Mouse (Mus musculus) MEL-GATA-1-ER (cell line): ENCODE measurements around the gene Car5b.
A peak's percentile ranks its signal among the peaks of the same experiment; 100 is the strongest.

ENCODE experiments used
- DNase-seq: peaks from one replicate; pipeline ENCODE4 v3.0.0-alpha.2; 2012; ENCODE audit warnings: low read depth; ENCODE audit errors: extremely low read depth

The Car5b gene

DNA sequence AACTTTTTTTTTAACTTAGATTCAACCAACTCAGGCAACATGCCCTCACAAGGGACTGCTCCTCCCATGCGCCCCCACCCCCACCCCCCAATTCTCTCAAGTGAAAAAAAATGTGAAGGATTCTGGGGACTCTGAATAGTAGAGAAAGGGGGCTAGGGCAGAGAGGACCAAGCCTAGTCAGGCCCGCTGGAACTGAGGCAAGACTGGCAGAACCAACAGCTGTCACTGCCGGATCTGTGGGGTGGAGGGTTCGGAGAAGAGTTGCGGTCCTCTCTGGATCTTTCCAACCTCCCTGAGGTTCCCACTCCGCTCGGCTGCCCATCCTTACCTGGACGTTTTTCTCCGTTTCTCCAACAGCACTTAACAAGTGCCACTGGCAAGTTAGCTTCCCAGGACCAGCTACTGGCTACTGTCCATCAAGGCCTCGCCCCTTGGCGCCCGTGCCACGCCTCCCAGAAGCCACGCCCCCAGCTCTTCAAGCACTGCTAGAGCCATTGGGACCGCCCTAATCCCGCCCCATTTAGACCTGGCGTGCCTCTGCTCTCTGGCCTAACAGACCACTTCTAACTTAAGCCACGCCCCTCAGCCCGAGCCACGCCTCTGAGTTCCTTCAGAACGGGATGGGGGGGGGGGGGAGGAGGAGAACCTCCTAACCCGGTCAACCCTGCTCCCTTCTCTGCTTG, at the start of gene Car5b:
TSS of gene Car5b (minus strand) at position 391 of the 683 bp plus-strand sequence.
- DNase-seq = peak; percentile 90

DNA sequence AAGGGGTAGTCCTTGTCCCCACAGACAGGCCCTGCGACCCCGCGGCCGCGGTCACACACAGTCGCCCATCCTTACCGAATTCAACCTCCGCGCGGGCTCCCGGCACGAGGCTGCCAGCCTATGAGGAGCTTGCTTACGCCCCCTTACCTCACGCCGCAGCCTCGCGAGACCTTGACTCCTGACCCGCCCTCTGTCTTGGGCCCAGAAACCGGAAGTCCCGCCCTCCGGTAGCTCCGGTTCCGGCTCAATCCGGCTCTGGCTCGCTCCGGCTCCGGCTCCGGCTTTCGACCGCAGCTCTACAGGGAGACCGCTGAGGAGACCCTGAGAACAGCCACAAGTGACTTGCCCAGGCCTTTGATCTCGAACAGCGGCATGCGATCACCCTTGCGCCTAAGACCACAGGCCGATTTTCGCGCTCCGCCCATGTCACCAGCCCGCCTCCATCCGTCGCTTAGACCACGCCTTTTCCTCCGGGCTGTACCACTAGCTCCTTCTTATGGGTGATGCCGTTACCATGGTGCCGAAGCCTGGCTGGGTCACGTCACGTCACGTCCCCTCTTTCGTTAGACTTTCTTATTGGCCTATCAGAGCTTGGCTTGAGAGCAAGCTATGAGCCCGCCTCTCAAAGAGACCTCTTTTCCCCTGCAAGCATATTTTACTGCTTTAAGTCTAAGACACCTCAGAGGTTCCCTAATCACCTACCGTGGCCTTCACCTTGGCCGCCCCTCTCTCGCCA, 48.4 kb upstream of the Car5b start, which contains the start of gene Siah1b:
TSS of gene Siah1b (minus strand) at position 454 of the 736 bp plus-strand sequence.
- DNase-seq = peak; percentile 98

DNA sequence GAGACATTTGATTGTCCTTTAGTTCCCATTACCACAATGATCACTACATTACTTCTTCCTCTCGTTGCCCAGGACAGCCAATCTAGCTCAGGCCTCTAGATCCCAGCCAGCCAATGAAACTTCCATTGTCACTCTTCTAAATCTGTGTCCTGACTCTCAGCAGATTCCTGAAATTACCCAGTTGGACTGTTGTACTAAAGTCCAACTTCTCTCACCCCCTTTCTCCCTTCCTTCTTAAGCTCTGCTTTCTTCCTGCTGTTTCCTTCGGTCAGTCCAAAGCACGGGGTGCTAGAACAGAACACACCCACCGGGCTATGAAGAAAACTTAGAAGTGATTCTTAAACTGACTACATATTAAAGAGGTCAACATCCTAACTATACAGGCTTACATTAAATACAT, 41.2 kb upstream of the Car5b start:
- DNase-seq = no peak

DNA sequence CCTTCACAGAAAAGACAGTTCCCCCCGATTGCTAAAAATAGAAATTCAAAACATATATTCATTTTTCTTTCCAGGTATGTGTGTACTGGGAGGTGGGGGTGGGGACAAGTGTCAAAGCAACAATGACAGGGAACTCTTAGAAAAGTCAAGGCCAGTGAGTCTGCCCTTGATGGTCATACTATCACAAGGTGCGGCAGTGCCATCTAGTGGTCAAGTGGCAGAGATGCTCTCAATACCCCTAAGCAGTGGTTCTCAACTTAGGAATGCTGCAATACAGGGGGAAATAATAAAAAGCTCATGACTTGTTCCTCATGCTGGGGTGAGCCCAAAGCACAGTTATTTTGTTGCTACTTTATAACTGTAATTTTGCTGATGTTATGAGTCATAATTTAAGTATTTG, 38.4 kb upstream of the Car5b start:
- peak; percentile 77 for DNase-seq

DNA sequence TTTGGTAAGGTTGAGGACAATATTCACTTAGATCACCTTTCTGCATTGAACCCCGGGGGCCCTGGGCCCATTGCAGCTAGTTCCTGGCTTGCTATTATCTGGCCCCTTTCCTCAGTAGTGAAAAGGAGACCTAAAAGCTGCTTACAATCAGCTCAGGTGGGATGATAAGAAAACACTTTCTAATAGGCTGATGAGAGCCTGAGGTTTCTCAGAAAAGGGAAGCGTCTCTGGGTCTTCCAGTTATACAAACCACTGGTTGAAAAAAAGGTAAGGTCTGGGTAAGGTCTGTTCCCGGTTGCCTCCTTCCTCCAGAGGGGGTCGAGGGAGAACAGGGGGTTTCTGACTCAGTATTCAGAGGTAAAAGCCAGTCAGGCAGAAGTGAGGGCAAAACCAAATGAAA, 31.3 kb upstream of the Car5b start:
- DNase-seq = peak; percentile 55

DNA sequence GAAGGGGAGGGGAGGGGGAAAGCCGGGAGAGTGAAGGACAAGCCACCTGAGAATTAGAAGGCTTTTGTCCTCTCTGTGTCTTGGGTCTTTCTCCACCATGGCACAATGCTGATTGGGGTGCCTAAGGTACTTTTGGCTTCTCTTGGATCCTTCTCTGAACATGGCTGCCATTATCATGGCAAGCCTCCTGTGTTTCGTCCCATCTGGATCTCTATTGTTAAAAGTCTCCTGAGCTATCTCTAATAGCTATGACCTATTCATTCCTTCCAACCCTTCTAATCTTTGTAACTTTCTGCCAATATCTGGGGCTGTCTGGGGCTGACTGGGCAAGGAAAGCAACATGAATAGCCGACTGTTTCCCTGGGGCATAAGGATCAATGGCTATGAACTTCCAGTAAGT, 30.7 kb upstream of the Car5b start:
- DNase-seq = no peak

DNA sequence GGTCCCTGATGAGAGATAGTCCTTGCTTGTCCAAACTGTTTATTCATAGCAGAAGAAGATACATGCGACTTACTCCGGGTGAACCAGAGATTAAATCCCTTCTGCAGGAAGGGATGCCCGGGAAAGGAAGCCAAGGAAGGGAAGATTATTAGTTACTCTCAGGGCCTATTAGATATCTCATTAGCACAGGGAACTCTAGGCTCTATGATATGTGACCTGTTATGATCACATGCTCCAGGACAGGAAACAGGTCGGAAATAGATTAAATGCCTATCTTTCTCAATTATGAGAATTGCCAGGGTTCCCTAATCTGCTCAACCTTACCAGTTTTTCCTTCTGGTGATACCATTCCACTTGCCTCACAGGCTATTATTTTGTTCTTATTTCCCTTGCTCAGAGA, 27.9 kb upstream of the Car5b start:
- peak; percentile 92 for DNase-seq

DNA sequence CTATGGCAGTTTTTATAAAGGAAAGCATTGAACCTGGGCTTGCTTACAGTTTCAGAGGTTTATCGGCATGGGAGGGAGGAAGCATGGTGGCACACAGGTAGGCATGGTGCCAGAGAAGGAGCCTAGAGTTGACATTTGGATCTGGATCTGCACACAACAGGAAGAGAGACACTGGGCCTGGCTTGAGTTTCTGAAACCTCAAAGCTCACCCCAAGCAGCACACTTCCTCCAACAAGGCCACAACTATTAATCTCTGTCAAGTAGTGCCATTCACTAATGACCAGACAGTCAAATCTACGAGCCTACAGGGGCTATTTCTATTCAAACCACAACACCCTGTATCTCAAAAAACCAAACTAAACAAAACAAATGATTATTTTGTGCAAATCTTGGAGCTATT, 18.9 kb upstream of the Car5b start:
- DNase-seq = no peak

DNA sequence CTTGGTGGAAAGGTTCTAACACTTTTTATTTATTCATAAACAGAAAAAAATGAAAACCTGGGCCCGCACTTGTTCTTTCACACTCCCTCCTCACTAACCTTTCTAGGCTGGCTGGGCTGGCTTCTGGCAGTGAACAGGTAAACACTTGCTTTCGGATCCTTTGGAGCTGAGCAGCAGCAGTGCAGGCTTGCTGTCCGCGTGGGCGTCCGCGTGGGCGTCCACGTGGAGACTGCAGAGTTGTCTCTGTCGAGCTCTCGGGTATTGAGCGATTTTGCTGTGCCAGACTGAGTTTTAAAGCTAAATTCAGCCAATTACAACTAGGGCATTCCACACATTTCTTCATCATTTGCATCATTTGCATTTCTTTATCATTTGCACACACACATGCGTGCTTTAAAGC, 14.3 kb upstream of the Car5b start:
- DNase-seq = no peak

DNA sequence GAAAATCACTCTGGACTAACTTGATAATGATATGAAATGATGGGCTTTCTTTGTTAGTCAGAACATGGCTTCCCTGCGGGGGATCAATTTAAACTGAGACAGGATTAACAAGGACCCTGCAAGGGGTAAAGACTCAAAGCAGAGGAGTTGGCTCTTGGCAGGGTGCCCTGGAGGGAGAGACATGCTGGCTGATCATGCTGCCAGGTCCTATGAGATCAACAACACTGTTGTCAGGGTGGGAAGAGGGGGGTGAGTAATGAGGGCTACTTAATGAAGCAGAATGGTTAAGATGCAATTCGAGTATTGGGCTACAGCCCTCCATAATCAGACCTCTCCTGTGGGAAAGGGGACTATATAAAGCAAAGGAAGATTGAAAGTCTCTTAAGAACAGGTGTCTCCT, 11.1 kb upstream of the Car5b start:
- no peak for DNase-seq

DNA sequence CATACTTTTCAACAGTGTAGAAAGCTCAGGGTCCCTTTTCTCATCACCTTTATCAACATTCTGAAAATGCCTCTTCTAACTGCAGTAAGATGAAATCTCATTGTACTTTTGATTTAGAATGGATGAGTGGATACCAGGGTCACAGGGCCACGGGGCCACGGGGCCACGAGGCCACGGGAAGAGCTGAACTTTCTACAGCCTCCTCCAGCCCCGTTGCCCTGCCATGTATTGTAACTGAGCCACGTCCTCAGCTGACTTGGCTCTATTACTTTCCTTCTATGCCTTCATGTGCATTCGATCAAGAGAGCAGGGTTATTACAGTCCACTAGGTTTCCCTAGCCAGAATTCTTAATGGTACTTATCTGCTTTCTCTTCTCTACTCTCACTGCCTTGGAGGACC, 8.1 kb upstream of the Car5b start:
- DNase-seq = no peak

DNA sequence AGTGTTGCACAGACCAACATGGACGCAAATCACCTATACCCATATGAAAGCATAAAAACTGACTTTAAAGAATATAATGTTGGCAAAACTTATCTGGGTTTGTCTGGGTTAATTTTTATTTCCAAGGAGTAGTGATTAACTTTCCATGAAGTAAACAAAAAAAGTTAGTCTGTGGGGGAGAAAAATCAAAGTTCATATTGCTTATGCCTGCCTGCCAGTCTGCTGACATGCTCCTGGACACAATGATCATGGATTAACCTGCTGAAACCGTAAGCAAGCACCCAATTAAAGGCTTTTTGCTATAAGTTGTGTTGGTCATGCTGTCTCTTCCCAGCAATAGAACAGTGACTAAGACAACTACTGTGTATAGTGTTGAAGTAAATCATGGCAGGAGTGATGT, 7.6 kb upstream of the Car5b start:
- DNase-seq = no peak

DNA sequence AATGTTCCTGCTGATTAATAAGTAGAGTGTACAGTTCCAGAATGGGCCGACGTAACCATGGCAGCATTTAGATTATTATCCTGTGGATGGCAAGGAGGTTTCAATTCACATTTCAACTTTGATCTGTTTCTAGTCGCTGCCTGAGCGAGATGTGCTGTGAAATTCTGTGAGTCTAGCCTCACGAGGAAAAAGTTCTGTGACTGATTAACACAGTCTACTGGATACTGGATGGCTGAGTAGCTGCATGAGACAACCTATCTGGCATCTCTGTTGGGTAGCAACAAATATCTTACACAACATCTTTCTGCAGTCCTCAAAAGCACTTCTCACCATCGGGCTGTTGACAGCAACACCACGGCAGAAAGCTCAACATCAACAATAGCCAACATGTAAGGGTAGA, 4.7 kb upstream of the Car5b start:
- DNase-seq = no peak

DNA sequence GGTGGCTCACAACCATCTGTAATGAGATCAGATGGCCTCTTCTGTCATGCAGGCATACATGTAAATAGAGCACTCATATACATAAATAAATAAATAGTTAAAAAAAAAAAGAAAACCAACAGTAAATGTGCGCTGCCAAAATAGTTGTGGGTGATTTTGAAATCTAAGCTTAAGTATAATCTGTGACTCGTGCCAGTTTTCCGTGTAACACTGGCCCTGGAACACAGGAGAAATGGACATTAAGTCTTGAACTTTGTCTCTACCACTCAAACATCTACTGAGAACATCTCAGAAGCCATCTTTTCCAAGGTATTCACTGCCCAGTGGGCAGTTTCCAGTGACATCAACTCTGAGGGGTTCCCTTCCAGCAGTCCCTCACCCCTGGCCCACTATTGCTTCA, 12.2 kb downstream of the Car5b start:
- no peak for DNase-seq

DNA sequence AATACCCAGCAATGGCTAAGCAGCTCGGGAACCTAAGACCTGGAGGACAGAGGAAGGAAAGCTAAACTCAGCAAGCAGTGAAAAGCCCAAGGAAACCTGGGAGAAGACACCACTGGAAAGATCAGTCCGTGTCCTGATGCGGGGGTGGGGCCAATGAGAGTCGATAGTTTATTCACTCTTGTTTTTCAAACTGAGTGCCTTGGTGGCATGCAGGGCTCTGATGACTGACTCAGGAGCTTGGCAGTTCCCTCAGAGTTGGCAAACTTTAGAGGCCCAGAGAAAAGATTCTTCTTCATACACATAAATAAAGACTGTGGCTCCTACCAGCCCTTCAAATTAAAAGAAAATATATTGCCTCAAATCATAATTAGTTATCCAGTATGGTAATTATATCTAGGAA, 12.8 kb downstream of the Car5b start:
- no peak for DNase-seq

DNA sequence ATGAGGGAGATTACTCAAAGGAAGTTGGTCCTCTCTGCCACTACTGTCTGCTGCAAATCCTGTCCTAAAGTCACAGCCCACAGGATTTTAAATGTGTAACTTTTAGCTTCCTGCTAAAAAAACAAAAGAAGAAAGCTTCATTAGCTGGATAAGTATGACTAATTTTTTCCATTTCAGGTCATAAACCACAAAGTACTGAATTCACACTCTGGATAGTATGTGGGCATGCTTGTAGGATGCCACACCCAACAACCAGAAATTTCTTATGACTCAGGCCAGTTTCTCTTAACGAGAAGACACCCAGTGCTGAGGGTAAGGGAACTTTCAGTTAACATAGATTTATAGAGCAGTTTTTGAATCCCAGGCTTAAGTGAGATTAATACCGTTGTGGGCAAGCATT, 14.5 kb downstream of the Car5b start:
- no peak for DNase-seq

DNA sequence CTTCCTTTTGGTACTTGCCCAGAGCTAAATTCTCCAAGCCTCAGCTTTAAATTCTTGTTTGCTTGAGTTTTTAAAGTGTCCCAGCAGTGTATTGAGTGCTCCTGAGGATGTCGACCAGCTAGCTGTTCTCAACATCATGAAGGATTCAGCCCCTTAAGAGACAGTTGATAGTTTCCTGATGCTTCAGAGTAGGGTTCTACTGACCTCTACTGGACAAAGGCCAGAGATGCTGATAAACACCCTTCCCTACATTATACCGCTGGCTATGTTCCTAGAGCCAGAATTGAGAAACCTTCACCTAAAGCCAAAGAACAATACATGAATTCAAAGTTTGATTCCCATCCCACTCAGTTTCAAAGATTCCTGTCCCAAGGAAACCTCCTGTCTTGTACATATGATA, 23.0 kb downstream of the Car5b start:
- no peak for DNase-seq

DNA sequence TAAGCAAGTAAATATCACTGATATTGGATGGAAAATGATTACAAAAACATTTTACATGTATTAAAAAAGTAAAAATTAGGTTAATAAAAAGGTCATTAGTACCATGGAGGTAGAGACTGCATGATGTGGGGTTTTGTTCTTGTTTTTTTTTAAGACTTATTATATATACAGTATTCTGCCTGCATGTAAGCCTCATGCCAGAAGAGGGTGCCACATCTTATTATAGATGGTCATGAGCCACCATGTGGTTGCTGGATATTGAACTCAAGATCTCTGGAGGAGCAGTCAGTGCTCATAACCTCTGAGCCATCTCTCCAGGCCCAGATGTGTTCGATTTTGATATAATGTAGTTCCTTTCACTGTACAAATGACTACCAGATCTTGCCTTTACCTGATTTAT, 27.9 kb downstream of the Car5b start:
- DNase-seq = no peak

DNA sequence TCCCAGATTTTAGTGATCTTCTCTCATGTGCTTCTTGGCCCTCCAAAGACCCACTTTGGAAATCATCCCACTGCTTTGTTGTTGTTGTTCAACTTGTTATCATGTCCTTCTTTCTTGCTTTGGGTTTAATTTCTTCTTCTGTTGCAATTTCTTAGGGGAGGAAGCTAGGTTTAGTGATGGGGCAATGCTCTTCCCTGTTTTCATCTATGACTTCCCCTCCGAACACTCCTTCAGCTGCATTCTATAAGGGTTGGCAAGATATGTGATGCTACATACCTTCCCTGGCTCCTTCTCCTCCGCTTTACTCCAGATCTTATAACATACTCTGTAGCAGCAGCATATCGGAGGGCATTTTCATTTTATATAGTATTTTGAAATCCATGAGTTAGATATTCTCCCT, 31.0 kb downstream of the Car5b start:
- no peak for DNase-seq

DNA sequence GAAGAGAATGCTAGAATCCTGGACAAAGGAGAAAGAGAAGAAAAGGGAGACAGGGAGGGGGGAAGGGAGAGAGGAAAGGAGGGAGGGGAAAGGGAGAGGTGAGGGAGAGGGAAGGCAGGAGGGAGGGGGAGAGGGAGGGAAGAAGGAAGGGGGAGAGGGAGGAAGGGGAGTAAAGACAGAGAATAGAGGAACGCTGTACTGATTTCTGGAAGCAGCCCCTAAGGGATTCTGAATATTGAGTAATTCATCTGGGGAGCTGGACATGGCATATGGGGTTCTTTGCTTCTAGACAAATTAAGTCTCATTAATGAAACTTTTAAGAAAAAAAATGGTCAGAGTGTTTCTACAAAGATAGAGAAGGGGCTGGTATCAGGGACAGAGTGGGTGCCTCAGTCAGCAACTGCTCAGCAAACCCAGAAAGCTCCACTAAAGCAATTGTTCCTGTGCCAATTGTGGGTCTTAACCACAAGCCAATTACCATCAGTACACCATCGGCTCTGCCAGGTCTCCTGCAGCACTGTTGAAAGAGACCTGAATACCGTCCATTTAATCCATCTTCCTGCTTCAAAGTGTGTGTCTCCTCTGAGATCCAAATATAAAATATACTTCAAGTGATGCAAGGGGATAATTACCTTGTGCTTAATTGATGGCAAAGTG, 40.0 kb downstream of the Car5b start:
- DNase-seq = no peak

DNA sequence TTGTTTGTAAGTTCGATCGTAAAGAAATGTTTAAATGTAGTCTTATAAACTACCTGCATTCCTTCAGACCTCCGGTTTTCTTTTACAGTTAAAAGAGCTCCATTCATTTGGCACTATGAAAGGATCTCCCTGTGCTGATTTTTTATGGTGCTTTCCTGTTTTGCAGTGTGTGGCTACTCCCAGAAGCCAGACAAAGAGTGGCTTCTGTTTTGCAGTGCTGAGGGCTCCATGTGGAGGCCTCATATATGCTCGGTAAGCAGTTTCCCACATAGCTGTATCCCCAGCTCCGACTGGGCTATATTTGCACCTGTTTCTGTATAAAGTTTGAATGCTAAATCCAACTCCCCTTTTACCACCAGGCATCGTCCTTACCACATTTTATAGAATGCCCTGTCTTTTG, 45.7 kb downstream of the Car5b start:
- no peak for DNase-seq

DNA sequence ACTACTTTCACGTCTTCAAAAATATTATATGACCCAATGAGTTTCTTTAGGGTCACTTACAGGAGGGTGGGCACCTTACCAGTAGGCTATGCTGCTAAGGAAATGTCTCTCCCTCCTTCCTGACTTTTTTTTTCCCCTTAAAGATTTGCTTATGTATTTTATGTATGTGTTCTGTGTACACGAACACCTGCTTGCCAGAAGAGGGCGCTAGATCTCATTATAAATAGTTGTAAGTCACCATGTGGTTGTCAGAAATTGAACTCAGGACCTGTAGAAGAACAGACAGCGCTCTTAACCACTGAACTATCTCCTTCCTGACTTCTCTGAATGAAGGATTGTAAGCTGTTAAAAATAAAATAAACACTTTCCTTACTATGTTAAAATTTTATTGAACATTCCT, 46.3 kb downstream of the Car5b start:
- peak; percentile 33 for DNase-seq

DNA sequence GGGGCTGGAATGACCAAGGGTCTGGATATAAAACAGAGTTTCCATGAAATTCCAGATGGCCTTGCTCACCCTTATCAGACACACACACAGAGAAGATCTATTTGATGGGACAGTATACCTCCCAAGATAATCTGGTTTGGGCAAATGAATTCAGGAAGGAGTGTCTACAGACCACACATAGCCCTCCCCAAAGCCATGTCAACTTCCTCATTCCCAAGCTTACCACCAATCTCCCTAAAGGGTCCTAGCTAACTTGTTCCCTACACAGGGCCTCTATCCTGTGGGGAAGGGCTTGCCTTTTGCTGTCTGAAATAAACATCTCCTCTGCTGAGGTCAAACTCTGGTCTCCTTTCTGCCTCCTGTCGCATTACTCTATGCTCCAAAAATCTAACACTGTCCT, 46.7 kb downstream of the Car5b start:
- peak; percentile 43 for DNase-seq
